Mouse (Mus musculus) hindbrain, embryonic 15.5 days (tissue): ENCODE results near the gene Gcgr. TPM values are rescaled to one million over a fixed set of nuclear protein-coding genes. Genes with fewer than 3 reads are reported as not detected.
"Not testable (repeated sequence)": the region's sequence is repeated elsewhere in the genome, so short reads cannot be mapped to it uniquely, and the experiment has no call there.

Experiments
- ATAC-seq: fragments of 200-750 bp; cut with Nextera tagmentation; 2 replicates; pipeline ENCODE4 v1.8.0; 2017; ENCODE audit warnings: low read depth, moderate number of reproducible peaks, moderate TSS enrichment; ENCODE audit not compliant: low FRiP score
- H3K27ac ChIP-seq: fragments of 300-500 bp; sonication (generic); replicated peaks from 2 replicates; pipeline ENCODE4 v1.5.1; 2015; ENCODE audit warnings: mild to moderate bottlenecking, inconsistent platforms
- H3K27me3 ChIP-seq: fragments of 300-500 bp; sonication (generic); 2 replicates; pipeline ENCODE4 v1.6.1; 2015; ENCODE audit warnings: control low read depth, inconsistent platforms
- H3K36me3 ChIP-seq: fragments of 300-500 bp; sonication (generic); 2 replicates; pipeline ENCODE4 v1.6.1; 2015; ENCODE audit warnings: control low read depth, inconsistent platforms
- H3K4me1 ChIP-seq: fragments of 300-500 bp; sonication (generic); replicated peaks from 2 replicates; pipeline ENCODE4 v1.6.1; 2015; ENCODE audit warnings: control low read depth, inconsistent platforms
- H3K4me2 ChIP-seq: fragments of 300-500 bp; sonication (generic); 2 replicates; pipeline ENCODE4 v1.6.1; 2015; ENCODE audit warnings: moderate library complexity, mild to moderate bottlenecking, inconsistent platforms
- H3K4me3 ChIP-seq: fragments of 300-500 bp; sonication (generic); 2 replicates; pipeline ENCODE4 v1.5.1; 2015; ENCODE audit warnings: mild to moderate bottlenecking, inconsistent platforms
- H3K9ac ChIP-seq: fragments of 300-500 bp; sonication (generic); 2 replicates; pipeline ENCODE4 v1.6.1; 2015; ENCODE audit warnings: inconsistent platforms
- H3K9me3 ChIP-seq: fragments of 300-500 bp; sonication (generic); 2 replicates; pipeline ENCODE4 v1.6.1; 2016; ENCODE audit warnings: control low read depth, inconsistent platforms
- WGBS: fragments of 180-500 bp; shearing (Covaris S2); methylation state at CpG from one replicate; pipeline ENCODE4 v1.1.7; 2015; 5-methylcytosine and 5-hydroxymethylcytosine counted together
- polyA plus RNA-seq: library from polyadenylated mRNA; unstranded; fragments of >200 nt; fragmentation: Nextera tagmentation; extraction: Ambion mirVana; gene quantifications from 2 replicates; pipeline ENCODE4 v1.2.1, GENCODE M21; 2015

Gene Gcgr
- polyA plus RNA-seq, 1 experiment from 2014 or later: 0.75 TPM

DNA sequence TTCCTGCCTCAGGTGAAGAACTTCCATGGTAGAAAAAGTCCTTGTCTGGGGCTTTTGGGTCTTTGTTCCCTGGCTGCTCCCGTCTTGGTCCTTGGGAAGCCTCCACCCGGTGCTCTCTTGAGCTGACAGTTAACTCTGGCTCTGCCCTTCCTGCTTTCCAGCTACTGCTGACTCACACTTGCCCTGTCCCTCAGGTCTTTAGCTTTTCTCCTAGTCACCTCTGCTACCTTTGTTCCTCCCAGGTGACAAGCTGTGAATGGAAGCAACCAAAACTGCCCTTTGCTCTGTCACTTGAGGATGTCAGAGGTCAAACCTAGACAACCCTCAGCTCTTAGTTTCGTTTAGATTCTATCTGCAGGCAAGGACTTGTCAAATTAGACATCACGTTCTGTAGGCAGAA is 20.6 kb upstream of the Gcgr start:
- no peak overlapping the region for H3K27ac ChIP-seq
- no peaks in the 10 kb centered on the region; the same call in 1 of the 2 replicates for H3K4me1 ChIP-seq
- no peak overlapping the region for H3K4me3 ChIP-seq
- H3K4me2 ChIP-seq: no peak overlapping the region
- H3K9ac ChIP-seq: no peak overlapping the region
- H3K36me3 ChIP-seq: no peaks in the 10 kb centered on the region
- H3K9me3 ChIP-seq: no peaks in the 10 kb centered on the region
- ATAC-seq: no peak
- H3K27me3 ChIP-seq: no peaks in the 10 kb centered on the region
- WGBS: 45% methylated on average over 4 of the region's 4 CpGs

DNA sequence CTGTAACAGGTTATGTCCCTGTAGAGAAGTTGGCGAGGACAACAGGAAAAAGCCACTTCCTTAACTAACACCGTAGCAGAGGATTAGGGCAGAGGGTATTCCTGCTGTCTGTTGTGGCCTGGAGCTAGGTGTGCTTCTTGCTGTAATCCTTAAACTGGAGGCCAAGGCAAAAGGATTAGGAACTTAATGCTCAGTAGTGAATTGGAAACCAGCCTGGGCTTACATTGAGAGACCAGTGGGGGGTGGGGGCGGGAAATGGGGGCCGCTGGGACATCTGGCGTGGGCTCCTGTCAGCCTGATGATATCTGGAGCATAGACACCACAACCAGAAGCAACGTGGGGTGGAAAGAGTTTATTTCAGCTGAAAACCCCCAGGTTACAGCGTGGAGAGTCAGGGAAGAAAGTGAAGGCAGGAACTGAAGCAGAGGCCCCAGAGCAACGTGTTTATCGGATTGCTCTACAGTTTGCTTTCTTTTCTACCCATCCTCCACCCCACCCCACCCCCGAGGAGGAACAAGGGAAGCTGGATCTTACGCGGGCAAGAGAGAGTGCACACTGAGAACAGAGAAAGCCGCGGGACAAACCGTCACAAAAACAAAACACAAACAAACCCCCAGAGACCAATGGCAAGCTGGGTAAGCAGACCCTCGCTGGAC is 20.0 kb upstream of the Gcgr start:
- Histone ChIP-seq H3K27me3 (no peaks in the 10 kb centered on the region), H3K4me3 (0 out of 2 replicates have a peak overlapping the region, but pooled peaks have one; percentile 2), H3K9me3 (no peaks in the 10 kb centered on the region), H3K27ac (no peak overlapping the region; the same call in 1 of the 2 replicates), H3K4me2 (peak overlapping the region; percentile 42), H3K4me1 (no peaks in the 10 kb centered on the region; the same call in 1 of the 2 replicates), H3K36me3 (no peaks in the 10 kb centered on the region), H3K9ac (no peak overlapping the region)
- 12% methylated on average over 16 of the region's 16 CpGs for WGBS
- no peak for ATAC-seq

DNA sequence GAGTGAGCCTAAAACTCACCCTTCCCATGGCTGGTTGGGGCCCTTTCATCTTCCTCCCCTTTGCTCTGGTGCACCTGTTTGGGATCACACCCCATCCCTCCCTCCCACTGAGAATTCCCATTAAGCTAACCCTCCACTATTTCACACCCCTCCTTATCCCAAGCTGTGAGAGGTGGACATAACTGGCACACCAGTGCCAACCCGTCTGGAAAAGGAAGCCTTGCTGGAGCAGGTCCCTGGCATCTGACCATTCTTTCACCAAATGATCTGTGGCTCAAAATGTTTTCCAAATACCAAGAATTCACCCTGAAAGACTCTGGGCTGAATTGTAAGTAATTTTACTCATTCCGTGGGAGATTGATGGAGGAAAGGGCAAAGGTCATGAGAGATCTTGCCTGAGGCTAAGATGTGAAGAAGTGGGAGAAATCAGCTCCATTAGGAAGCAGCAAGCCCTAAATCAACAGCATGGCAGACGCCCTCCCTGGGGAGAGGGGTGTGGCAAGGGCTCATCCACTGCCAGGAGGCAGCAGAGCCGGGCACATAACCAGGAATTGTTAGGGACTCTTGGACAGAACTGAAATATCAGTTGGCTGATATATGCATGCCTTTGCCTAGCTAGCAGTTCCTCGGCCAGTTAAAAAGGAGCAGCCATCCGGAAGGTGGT is 17.6 kb upstream of the Gcgr start:
- Histone ChIP-seq H3K27me3 (no peaks in the 10 kb centered on the region), H3K36me3 (no peaks in the 10 kb centered on the region), H3K9ac (no peak overlapping the region), H3K4me3 (no peak overlapping the region), H3K4me2 (no peak overlapping the region), H3K9me3 (no peaks in the 10 kb centered on the region), H3K4me1 (no peaks in the 10 kb centered on the region; the same call in 1 of the 2 replicates), H3K27ac (no peak overlapping the region)
- ATAC-seq: no peak
- WGBS: 30% methylated on average over 6 of the region's 6 CpGs

DNA sequence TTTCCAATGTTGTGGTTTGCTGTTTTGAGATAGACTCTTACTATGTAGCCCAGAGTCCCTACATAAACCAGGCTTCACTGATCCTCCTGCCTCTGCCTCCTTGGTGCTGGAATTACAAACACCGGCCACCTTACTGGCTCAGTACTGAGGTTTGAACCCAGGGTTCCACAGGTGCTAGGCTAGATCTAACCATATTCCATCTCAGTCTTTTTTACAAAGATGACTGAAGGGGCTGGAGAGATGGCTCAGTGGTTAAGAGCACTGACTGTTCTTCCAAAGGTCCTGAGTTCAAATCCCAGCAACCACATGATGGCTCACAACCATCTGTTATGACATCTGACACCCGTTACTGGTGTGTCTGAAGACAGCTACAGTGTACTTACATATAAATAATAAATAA is 16.2 kb upstream of the Gcgr start:
- H3K9ac ChIP-seq, H3K9me3 ChIP-seq, H3K27me3 ChIP-seq, H3K4me3 ChIP-seq, H3K36me3 ChIP-seq, H3K4me1 ChIP-seq, ATAC-seq, H3K27ac ChIP-seq, H3K4me2 ChIP-seq: not testable (repeated sequence)
- WGBS: 93% methylated on average over 2 of the region's 2 CpGs

DNA sequence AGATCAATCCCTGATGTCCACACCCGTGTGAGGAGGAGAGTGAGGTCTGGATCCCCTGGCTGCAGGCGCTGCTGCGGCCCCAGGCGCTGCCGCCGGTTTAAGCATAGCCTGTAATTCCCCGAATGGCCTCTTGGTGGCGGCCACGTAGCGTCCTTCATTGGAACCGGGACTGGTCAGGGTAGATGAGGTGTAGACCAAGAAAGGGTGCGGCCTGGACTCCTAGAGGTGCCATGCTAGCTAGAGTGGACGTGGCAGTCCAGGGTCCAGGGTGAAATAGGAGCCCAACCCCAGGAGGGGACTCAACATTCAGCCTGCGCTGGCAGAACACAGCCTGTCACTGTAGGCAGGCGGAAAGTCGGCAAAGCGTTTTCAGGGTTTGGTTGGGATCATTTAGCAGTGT is 14.9 kb upstream of the Gcgr start:
- Histone ChIP-seq H3K4me1 (no peaks in the 10 kb centered on the region; the same call in 1 of the 2 replicates), H3K27me3 (no peaks in the 10 kb centered on the region), H3K27ac (no peak overlapping the region), H3K9ac (no peak overlapping the region), H3K4me3 (no peak overlapping the region), H3K4me2 (no peak overlapping the region), H3K36me3 (no peaks in the 10 kb centered on the region), H3K9me3 (no peaks in the 10 kb centered on the region)
- WGBS: 17% methylated on average over 17 of the region's 17 CpGs
- ATAC-seq: peak; percentile 63; the same call in 1 of the 2 replicates

DNA sequence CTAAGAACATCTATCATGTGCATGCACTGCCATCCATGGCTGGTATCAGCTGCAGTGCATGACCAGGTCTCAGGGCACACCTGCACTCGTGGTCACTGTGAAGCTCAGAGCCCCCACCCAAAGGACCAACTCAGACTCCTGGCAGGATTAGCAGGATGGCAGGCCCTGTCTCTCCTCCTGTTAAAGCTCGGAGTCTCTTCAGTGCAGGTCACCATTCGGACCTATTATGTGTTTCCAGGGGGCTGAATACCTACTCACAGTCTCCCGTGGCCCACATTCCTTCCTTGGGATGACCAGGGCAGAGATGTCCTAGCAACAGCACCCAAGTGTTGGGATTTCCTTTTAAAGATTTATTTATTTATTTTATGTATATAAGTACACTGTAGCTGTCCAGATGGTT is 13.4 kb upstream of the Gcgr start:
- Histone ChIP-seq H3K36me3 (no peaks in the 10 kb centered on the region), H3K27ac (no peak overlapping the region), H3K4me3 (no peak overlapping the region), H3K27me3 (no peaks in the 10 kb centered on the region), H3K9me3 (no peaks in the 10 kb centered on the region), H3K9ac (no peak overlapping the region), H3K4me1 (no peaks in the 10 kb centered on the region), H3K4me2 (no peak overlapping the region)
- 71% methylated on average over 4 of the region's 4 CpGs for WGBS
- ATAC-seq: no peak

DNA sequence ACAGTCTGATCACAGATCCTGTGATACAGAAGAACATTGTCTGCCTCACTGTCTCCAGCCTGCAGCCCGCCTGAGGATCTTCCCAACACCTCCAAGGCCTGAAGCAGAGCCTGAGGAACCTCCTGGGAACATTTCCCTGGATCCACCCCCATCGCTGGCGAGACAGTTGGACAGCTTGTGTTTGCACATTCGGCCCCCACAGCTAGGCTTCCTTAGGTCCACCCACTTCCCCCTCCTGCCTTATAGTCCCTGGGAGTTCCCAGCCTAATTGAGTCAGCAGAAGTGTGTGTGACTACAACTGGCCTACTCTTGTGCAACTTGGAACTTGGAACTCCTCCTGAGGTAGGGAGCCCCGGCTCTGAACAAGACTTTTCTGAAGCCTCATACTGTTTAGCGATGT is 12.5 kb upstream of the Gcgr start:
- H3K27ac ChIP-seq: no peak overlapping the region
- H3K36me3 ChIP-seq: no peaks in the 10 kb centered on the region
- ATAC-seq: no peak
- no peaks in the 10 kb centered on the region for H3K9me3 ChIP-seq
- H3K27me3 ChIP-seq: no peaks in the 10 kb centered on the region
- H3K4me3 ChIP-seq: no peak overlapping the region
- no peaks in the 10 kb centered on the region for H3K4me1 ChIP-seq
- no peak overlapping the region for H3K9ac ChIP-seq
- no peak overlapping the region for H3K4me2 ChIP-seq
- WGBS: 66% methylated on average over 6 of the region's 6 CpGs

DNA sequence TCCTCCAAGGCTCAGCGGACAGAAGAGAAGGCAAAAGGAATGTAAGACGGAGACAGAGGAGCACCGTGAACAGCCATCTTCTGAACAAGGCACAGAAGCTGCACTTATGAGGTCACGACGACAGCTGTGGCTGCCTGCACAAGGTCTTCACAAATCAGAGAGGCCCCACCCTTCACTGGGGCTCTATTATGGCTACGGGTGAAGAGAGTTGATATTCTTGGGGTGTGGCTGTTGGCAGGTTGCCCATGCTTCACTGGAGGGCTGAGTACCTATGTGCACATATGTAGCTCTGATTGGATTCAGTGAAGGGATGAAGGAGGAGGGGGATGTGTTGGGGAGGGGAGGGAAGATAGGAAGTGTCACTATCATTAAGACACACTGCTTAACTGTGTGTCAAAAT is 11.9 kb upstream of the Gcgr start:
- H3K9me3 ChIP-seq: no peaks in the 10 kb centered on the region
- WGBS: 70% methylated on average over 6 of the region's 6 CpGs
- H3K4me2 ChIP-seq: no peak overlapping the region
- H3K4me3 ChIP-seq: no peak overlapping the region
- ATAC-seq: no peak
- no peaks in the 10 kb centered on the region for H3K27me3 ChIP-seq
- H3K9ac ChIP-seq: no peak overlapping the region
- no peak overlapping the region for H3K27ac ChIP-seq
- H3K36me3 ChIP-seq: no peaks in the 10 kb centered on the region
- no peaks in the 10 kb centered on the region for H3K4me1 ChIP-seq

DNA sequence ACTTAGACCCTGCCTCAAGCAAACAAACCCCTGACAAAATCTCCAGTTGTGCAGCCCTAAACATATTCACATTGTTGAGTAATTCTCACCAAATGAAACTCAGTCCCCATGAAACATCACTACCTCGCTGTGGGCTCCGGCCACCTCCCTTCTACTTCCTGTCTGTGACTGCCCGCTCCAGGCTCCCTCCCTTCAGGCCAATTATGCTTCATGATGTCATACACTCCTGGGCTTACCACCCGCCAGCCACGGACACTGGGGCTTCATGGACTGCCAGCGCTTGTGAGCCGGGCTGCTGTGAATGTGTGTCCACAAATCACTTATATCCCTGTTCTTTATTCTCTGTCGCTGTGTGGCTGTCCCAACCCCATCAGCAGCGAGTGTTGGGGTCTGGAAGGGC is 10.8 kb upstream of the Gcgr start:
- Histone ChIP-seq H3K36me3 (no peaks in the 10 kb centered on the region), H3K4me1 (no peaks in the 10 kb centered on the region), H3K4me3 (no peak overlapping the region), H3K9me3 (no peaks in the 10 kb centered on the region), H3K27me3 (no peaks in the 10 kb centered on the region), H3K4me2 (no peak overlapping the region), H3K9ac (no peak overlapping the region), H3K27ac (no peak overlapping the region)
- ATAC-seq: no peak
- 54% methylated on average over 9 of the region's 9 CpGs for WGBS

DNA sequence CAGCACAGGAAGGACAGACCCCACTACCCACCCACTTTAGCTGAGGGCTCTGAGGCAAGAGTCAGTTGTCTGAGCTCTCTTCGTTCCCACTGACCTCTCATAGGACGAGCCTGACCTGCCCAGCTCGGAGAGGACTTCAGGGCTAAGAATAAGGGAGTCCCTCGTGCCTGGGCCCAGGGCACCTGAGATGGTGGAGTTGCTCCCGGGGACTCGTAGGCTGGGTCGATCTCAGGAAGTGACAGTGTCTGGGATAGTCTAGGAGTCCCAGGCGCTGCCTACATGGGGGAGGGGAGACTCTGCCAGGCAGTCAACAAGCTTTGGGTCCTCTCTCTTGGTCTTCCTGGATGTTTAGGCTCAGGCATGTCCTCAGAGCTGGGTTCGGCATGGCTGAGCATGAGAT is 10.0 kb upstream of the Gcgr start:
- no peaks in the 10 kb centered on the region for H3K9me3 ChIP-seq
- H3K9ac ChIP-seq: no peak overlapping the region
- no peak overlapping the region for H3K4me2 ChIP-seq
- H3K27ac ChIP-seq: no peak overlapping the region
- WGBS: 76% methylated on average over 9 of the region's 9 CpGs
- H3K4me3 ChIP-seq: no peak overlapping the region
- no peaks in the 10 kb centered on the region for H3K27me3 ChIP-seq
- no peaks in the 10 kb centered on the region for H3K4me1 ChIP-seq
- ATAC-seq: no peak
- H3K36me3 ChIP-seq: no peaks in the 10 kb centered on the region

DNA sequence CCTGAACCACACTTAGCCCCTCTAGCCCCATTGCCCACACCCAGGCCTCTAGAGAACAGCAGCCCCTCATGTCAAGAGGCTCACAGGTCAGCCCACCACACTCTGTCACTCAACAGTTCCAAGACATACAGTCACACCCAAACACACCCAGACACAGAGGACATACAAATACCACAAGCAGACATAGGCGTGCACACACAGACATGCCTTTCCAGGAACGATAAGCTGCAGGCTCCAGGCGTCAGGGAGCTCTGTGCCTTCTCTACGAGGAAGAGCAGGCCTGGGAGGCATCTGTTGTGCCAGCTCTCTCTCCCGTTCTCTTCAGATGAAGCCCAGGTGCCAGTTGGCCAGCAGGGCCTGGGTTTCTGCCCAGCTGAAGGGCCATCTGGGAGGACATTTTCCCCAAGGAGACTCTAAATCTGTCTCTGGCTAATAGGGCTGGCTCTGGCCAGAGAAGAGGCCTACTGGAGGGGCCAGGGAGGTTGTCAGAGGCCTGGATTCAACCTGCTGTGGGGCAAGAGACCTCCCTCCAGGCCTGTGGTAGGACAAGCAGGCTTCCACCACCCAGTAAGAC is 9.4 kb upstream of the Gcgr start:
- no peak overlapping the region for H3K27ac ChIP-seq
- no peaks in the 10 kb centered on the region for H3K9me3 ChIP-seq
- no peaks in the 10 kb centered on the region for H3K27me3 ChIP-seq
- WGBS: 73% methylated on average over 5 of the region's 5 CpGs
- no peaks in the 10 kb centered on the region for H3K4me1 ChIP-seq
- no peak overlapping the region for H3K4me3 ChIP-seq
- H3K9ac ChIP-seq: no peak overlapping the region
- H3K4me2 ChIP-seq: no peak overlapping the region
- no peak for ATAC-seq
- no peaks in the 10 kb centered on the region for H3K36me3 ChIP-seq

DNA sequence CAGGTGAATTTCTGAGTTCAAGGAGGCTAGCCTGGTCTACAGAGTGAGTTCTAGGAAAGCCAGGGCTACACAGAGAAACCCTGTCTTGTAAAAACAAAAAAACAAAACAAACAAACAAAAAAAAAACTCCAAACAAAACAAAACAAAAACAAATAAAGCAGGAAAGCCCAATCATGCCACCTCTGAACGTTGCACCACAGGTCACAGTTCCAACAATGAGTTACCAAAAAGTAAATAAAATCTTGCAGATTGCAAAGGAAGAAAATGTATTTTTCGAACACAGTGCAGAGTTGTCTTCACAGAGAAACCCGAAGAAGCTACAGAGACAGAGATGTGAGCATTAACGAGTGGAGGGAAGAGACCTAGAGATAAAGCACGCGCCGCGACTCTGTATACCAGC is 7.9 kb upstream of the Gcgr start:
- no peak for ATAC-seq
- H3K4me3 ChIP-seq: no peak overlapping the region
- no peaks in the 10 kb centered on the region for H3K36me3 ChIP-seq
- no peak overlapping the region for H3K4me2 ChIP-seq
- H3K27me3 ChIP-seq: no peaks in the 10 kb centered on the region
- 82% methylated on average over 8 of the region's 8 CpGs for WGBS
- H3K4me1 ChIP-seq: no peaks in the 10 kb centered on the region
- H3K27ac ChIP-seq: no peak overlapping the region
- no peak overlapping the region for H3K9ac ChIP-seq
- no peaks in the 10 kb centered on the region for H3K9me3 ChIP-seq
